In the genomic region with DNA sequence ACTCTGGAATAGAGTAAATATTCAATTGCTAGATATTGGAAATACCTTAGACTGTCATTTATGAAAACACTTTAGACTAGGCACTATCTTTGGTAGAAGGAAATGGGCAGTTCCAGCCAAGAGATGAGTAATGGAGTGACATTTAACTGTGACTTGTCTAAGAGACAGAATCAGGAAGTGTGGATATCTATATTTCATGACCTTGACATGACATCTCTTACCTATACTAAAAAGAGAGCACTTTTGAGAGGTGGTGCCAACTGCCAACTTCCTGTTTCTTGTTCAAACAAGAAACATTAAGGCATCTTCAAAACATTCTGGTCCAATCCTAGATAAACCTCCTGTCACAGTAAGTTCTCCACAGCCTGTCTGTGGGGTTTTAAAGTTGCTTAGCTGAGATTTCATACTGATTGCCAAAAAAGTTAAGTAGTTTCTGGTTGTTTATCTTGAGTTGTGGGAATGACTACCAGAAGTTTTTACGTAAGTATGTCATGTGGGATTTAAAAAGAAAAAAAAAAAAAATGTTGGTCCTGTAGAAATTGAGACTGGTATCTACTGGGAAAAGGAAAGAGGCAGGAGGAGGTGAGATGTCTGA, we compare ENCODE assay signal across 24 mouse cellular contexts. TPM values are rescaled to one million over a fixed set of nuclear protein-coding genes. Genes with fewer than 3 reads are reported as not detected.
DNase-seq lines count a peak whose midpoint lies in the region; ATAC-seq and TF ChIP-seq lines count a peak whose summit lies in the region.
"Had no signal": no experiment of that assay in that cellular context is flagged by ENCODE, and none has a peak within 500 bp of the region (broad histone marks: within the 10 kb centered on the region; RNA-seq: fewer than 3 reads in every experiment).

No protein-coding gene starts in this region.

- H3K27ac ChIP-seq in midbrain, embryonic 11.5 days (ENCODE audit: low read depth, low read length) = no peak overlapping the region
- H3K27ac ChIP-seq in midbrain, postnatal 0 days (ENCODE audit: low read depth, low read length) = no peak overlapping the region
- H3K27ac ChIP-seq: embryonic facial prominence, embryonic 15.5 days; forebrain, embryonic 10.5 days; hindbrain, embryonic 13.5 days; hindbrain, postnatal 0 days had no signal

- no peak overlapping the region for H3K9ac ChIP-seq in midbrain, embryonic 11.5 days (ENCODE audit: low read length)
- H3K9ac ChIP-seq in midbrain, postnatal 0 days (replicated peaks; ENCODE audit: low read length, poor library complexity, severe bottlenecking) = no peak overlapping the region
- H3K9ac ChIP-seq: embryonic facial prominence, embryonic 15.5 days; hindbrain, embryonic 13.5 days had no signal

- no peaks in the 10 kb centered on the region for H3K27me3 ChIP-seq in midbrain, embryonic 11.5 days (ENCODE audit: control insufficient read depth, insufficient read depth, low read length)
- no peaks in the 10 kb centered on the region for H3K27me3 ChIP-seq in midbrain, postnatal 0 days (ENCODE audit: insufficient read depth, low read length)
- H3K27me3 ChIP-seq: embryonic facial prominence, embryonic 15.5 days; hindbrain, embryonic 13.5 days had no signal

- DNase-seq in midbrain, embryonic 11.5 days (ENCODE audit: low spot score, missing footprints) = peak; percentile 31
- DNase-seq in midbrain, postnatal 0 days (ENCODE audit: low spot score) = no peak
- DNase-seq in NIH3T3 (ENCODE audit: low read depth) = peak; percentile 12
- no peak for DNase-seq in heart, adult 11 months
- DNase-seq in adrenal gland, postnatal 25 days = no peak
- DNase-seq in layer of hippocampus, postnatal 14 days (ENCODE audit: low spot score in 2 of 2) = no peak
- DNase-seq: adrenal gland, adult 2 months; adrenal gland, postnatal 36 days; cerebellum, adult 2 months; cerebellum, postnatal 10 days; embryo, embryonic 11 days; gastrocnemius, postnatal 36 days; heart, postnatal 10 days had no signal

- H3K9me3 ChIP-seq in midbrain, embryonic 11.5 days (ENCODE audit: control insufficient read depth, low read length) = no peaks in the 10 kb centered on the region
- H3K9me3 ChIP-seq in midbrain, postnatal 0 days (ENCODE audit: low read length) = no peaks in the 10 kb centered on the region
- H3K9me3 ChIP-seq: embryonic facial prominence, embryonic 15.5 days; forebrain, embryonic 10.5 days; G1E; hindbrain, embryonic 13.5 days had no signal

- no peak for ATAC-seq in midbrain, embryonic 11.5 days (ENCODE audit: low FRiP score)
- no peak for ATAC-seq in midbrain, postnatal 0 days (ENCODE audit: low FRiP score)
- ATAC-seq in megakaryocyte progenitor cell, adult 5-6 weeks (replicated peaks; ENCODE audit: poor library complexity) = peak; percentile 64; the same call in 1 of the 2 replicates
- ATAC-seq: forebrain, embryonic 14.5 days; hindbrain, postnatal 0 days had no signal

- no peaks in the 10 kb centered on the region for H3K36me3 ChIP-seq in midbrain, embryonic 11.5 days (ENCODE audit: control insufficient read depth, insufficient read depth, low read length)
- H3K36me3 ChIP-seq in midbrain, postnatal 0 days (ENCODE audit: insufficient read depth, low read length) = peaks cover 3% of the 10 kb centered on the region; the same call in 1 of the 2 replicates
- H3K36me3 ChIP-seq: forebrain, embryonic 10.5 days; hindbrain, embryonic 13.5 days had no signal

- H3K4me3 ChIP-seq in midbrain, embryonic 11.5 days (ENCODE audit: low read depth, low read length) = no peak overlapping the region
- H3K4me3 ChIP-seq in midbrain, postnatal 0 days (ENCODE audit: low read depth, low read length) = no peak overlapping the region
- H3K4me3 ChIP-seq: embryonic facial prominence, embryonic 15.5 days; erythroblast, embryonic 14.5 days; forebrain, embryonic 10.5 days; hindbrain, embryonic 13.5 days had no signal

- TF ChIP-seq CTCF in midbrain, postnatal 0 days (IDR thresholded peaks at IDR 0.05) = no peak

- WGBS in midbrain, embryonic 11.5 days = 100% methylated on average over 1 of the region's 1 CpGs
- 93% methylated on average over 1 of the region's 1 CpGs for WGBS in midbrain, postnatal 0 days

- no peaks in the 10 kb centered on the region for H3K4me1 ChIP-seq in midbrain, embryonic 11.5 days (ENCODE audit: control insufficient read depth, insufficient read depth, low read length)
- no peaks in the 10 kb centered on the region for H3K4me1 ChIP-seq in midbrain, postnatal 0 days (ENCODE audit: insufficient read depth, low read length)
- H3K4me1 ChIP-seq: embryonic facial prominence, embryonic 15.5 days; forebrain, embryonic 10.5 days; hindbrain, embryonic 13.5 days had no signal

- H3K4me2 ChIP-seq in midbrain, embryonic 11.5 days = no peak overlapping the region
- no peak overlapping the region for H3K4me2 ChIP-seq in midbrain, postnatal 0 days (ENCODE audit: low read depth, low read length, poor library complexity, severe bottlenecking)
- H3K4me2 ChIP-seq: embryonic facial prominence, embryonic 15.5 days; hindbrain, embryonic 13.5 days had no signal

RNA-seq across cellular contexts. Expression of a gene that starts 29.8 kb away (rescaled TPM):
- polyA plus RNA-seq in midbrain, embryonic 11.5 days (2014; fragmentation: Nextera tagmentation; extraction: Ambion mirVana) = 1.4 and 2.1 TPM in 2 replicates
- 3.7 and 7.4 TPM in 2 replicates for total RNA-seq in midbrain, postnatal 0 days (2014; rRNA removed)
- polyA plus RNA-seq in midbrain, postnatal 0 days (2015; fragmentation: Nextera tagmentation; extraction: Ambion mirVana) = 3.0 and 3.9 TPM in 2 replicates
- not detected in 2 replicates for total RNA-seq in megakaryocyte progenitor cell, adult 5-6 weeks (2015)
- total RNA-seq in megakaryocyte progenitor cell, adult 5-6 weeks (2017) = not detected in 2 replicates
- not detected in 2 replicates for total RNA-seq in adrenal gland, postnatal 25 days (2021)
- under 1 TPM in 1 of 2 experiments, not detected in 1; 0.85 TPM for total RNA-seq in layer of hippocampus, postnatal 14 days (2021)
- total RNA-seq: adrenal gland, adult 2 months; adrenal gland, postnatal 36 days; gastrocnemius, postnatal 36 days; hematopoietic stem cell, adult 5-6 weeks had no signal
- polyA plus RNA-seq: adrenal gland, adult 2 months; erythroblast, embryonic 14.5 days; forebrain, embryonic 10.5 days; G1E; heart, embryonic 14.5 days; intestine, embryonic 14.5 days had no signal

RNA-seq across cellular contexts. Expression of a gene that starts 42.6 kb away (rescaled TPM):
- polyA plus RNA-seq in midbrain, embryonic 11.5 days (2014; fragmentation: Nextera tagmentation; extraction: Ambion mirVana) = 5.8 and 6.1 TPM in 2 replicates
- total RNA-seq in midbrain, postnatal 0 days (2014; rRNA removed) = 9.7 and 10.0 TPM in 2 replicates
- 3.4 TPM in 2 replicates for polyA plus RNA-seq in midbrain, postnatal 0 days (2015; fragmentation: Nextera tagmentation; extraction: Ambion mirVana)
- 16.9 and 21.0 TPM in 2 replicates for total RNA-seq in megakaryocyte progenitor cell, adult 5-6 weeks (2015)
- total RNA-seq in megakaryocyte progenitor cell, adult 5-6 weeks (2017) = 11.1 and 12.1 TPM in 2 replicates
- 45.5 and 48.2 TPM in 2 replicates for total RNA-seq in adrenal gland, postnatal 25 days (2021)
- 10 to 100 TPM; 40.0 to 43.1 TPM for total RNA-seq in layer of hippocampus, postnatal 14 days (2021)

Comparison
In these comparisons a context has a peak if more than half of its experiments do, and no peak if none do; other contexts are left out.
1. DNase-seq: peak in midbrain, embryonic 11.5 days (single experiment) and NIH3T3 (single experiment); none in midbrain, postnatal 0 days (single experiment), heart, adult 11 months (single experiment), adrenal gland, postnatal 25 days (single experiment) and layer of hippocampus, postnatal 14 days (0 of 2).